Mouse (Mus musculus): ENCODE data around the gene Gzf1.

DNA sequence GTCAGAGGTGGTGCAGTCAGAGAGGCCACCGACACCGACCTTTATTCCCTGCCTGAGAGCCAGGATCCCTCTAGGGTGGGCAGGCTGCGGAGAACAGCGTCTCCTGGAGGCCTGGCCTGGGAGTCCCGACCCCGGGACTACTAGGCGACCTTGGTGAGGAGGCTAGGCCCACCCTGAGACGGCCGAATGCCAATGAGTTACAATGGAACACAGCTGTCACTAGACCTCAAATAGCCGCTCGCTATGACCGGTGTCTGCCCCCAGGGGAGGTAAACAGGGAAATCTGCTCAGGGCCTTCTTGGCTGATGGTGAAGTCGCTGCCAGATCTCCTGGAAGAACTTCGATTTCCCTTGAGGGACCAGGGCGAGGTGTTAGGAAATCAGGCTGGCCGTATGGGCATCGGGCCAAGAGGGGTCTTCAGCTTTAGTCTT, 653 bp downstream of the Gzf1 start:
- TF ChIP-seq CTCF (IDR thresholded peaks at IDR 0.05; ENCODE audit: extremely low read depth, insufficient read depth, insufficient read length, insufficient replicate concordance) (no peak), POLR2A (IDR thresholded peaks at IDR 0.05; ENCODE audit: low read depth, low read length) (no peak)

Data from spleen, adult 2 months (tissue).